ENCODE assay signal across 9 mouse cellular contexts in the genomic region with DNA sequence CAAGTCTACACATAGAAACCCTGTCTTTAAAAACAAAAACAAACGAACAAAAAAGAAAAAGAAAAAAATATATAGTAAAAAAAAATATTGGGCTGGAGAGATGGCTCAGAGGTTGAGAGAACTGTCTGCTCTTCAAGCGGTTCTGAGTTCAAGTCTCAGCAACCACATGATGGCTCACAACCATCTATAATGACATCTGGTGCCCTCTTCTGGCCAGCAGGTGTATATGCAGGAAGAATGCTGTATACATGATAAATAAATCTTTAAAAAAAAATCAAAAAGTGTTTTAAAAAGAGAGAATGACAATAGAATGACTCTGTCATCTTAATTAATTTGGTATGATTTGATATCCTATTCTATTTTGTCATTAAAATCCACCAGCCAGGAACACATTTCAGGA. TPM values are rescaled to one million over a fixed set of nuclear protein-coding genes. Genes with fewer than 3 reads are reported as not detected.
A peak's percentile ranks its signal among the peaks of the same experiment; 100 is the strongest.
DNase-seq lines count a peak whose midpoint lies in the region; ATAC-seq and TF ChIP-seq lines count a peak whose summit lies in the region.
"Had no signal": no experiment of that assay in that cellular context is flagged by ENCODE, and none has a peak within 500 bp of the region (broad histone marks: within the 10 kb centered on the region; RNA-seq: fewer than 3 reads in every experiment).

No protein-coding gene starts in this region.

- H3K4me1 ChIP-seq in kidney, postnatal 0 days (replicated peaks; ENCODE audit: insufficient read depth, low read length), result peaks cover 5% of the 10 kb centered on the region; the same call in 1 of the 2 replicates

- ATAC-seq in kidney, postnatal 0 days (replicated peaks; ENCODE audit: low FRiP score, low read depth), result no peak

- TF ChIP-seq POLR2A in brain, embryonic 14.5 days (IDR thresholded peaks at IDR 0.05; ENCODE audit: borderline replicate concordance, extremely low read depth, insufficient read depth, insufficient read length, poor library complexity, severe bottlenecking), result no peak

- 74% methylated on average over 2 of the region's 2 CpGs for WGBS in kidney, postnatal 0 days

- H3K4me2 ChIP-seq in kidney, postnatal 0 days (ENCODE audit: low read length), result no peak overlapping the region

- no peak overlapping the region for H3K27ac ChIP-seq in kidney, postnatal 0 days

- DNase-seq in adrenal gland, postnatal 14 days, result peak; percentile 42
- no peak for DNase-seq in adrenal gland, adult 2 months
- DNase-seq in kidney, postnatal 0 days (ENCODE audit: low spot score), result peak; percentile 24
- no peak for DNase-seq in kidney, adult 8-10 months
- peak; percentile 73 for DNase-seq in 3T3-L1 (ENCODE audit: low read depth, low spot score)
- DNase-seq in brain, embryonic 14.5 days (ENCODE audit: low read depth), result no peak
- DNase-seq in frontal cortex, postnatal 36 days (ENCODE audit: low spot score in 2 of 2), result no peak
- DNase-seq in ovary, postnatal 14 days (ENCODE audit: low spot score), result no peak
- DNase-seq: right cerebral cortex, postnatal 14 days had no signal

- H3K27me3 ChIP-seq in kidney, postnatal 0 days (ENCODE audit: insufficient read depth, low read length), result no peaks in the 10 kb centered on the region

- no peak overlapping the region for H3K9ac ChIP-seq in kidney, postnatal 0 days (ENCODE audit: low read depth, low read length)

- no peaks in the 10 kb centered on the region for H3K9me3 ChIP-seq in kidney, postnatal 0 days (replicated peaks; ENCODE audit: low read length)

- no peak overlapping the region for H3K4me3 ChIP-seq in kidney, postnatal 0 days (replicated peaks; ENCODE audit: low read depth, low read length)

- peak; percentile 67 for TF ChIP-seq CTCF in kidney, postnatal 0 days (IDR thresholded peaks at IDR 0.05; ENCODE audit: low read depth)
- peak; percentile 15; the same call in 1 of the 2 replicates for TF ChIP-seq CTCF in brain, embryonic 14.5 days (IDR thresholded peaks at IDR 0.05; ENCODE audit: borderline replicate concordance, extremely low read depth, insufficient read depth, insufficient read length)

- no peaks in the 10 kb centered on the region for H3K36me3 ChIP-seq in kidney, postnatal 0 days (ENCODE audit: insufficient read depth, low read length)

RNA-seq across cellular contexts. Expression of a gene that starts 1.2 kb away (rescaled TPM):
- total RNA-seq in adrenal gland, postnatal 14 days (2021), result 15.4 and 16.5 TPM in 2 replicates
- 10 to 100 TPM; 16.1 to 17.6 TPM for total RNA-seq in adrenal gland, adult 2 months (2021)
- 14.0 and 16.5 TPM in 2 replicates for polyA plus RNA-seq in adrenal gland, adult 2 months (2012; rRNA removed)
- polyA plus RNA-seq in kidney, postnatal 0 days (2015; fragmentation: Nextera tagmentation; extraction: Ambion mirVana), result 14.9 and 20.6 TPM in 2 replicates
- polyA plus RNA-seq in brain, embryonic 14.5 days (2012; rRNA removed), result 28.1 and 28.9 TPM in 2 replicates

RNA-seq across cellular contexts. Expression of a gene that starts 1.3 kb away (rescaled TPM):
- 4.1 and 4.6 TPM in 2 replicates for total RNA-seq in adrenal gland, postnatal 14 days (2021)
- total RNA-seq in adrenal gland, adult 2 months (2021), result 1 to 10 TPM; 1.9 to 2.7 TPM
- polyA plus RNA-seq in adrenal gland, adult 2 months (2012; rRNA removed), result 0.49 and 0.65 TPM in 2 replicates
- 10.9 TPM in 2 replicates for polyA plus RNA-seq in kidney, postnatal 0 days (2015; fragmentation: Nextera tagmentation; extraction: Ambion mirVana)
- 10.2 and 12.8 TPM in 2 replicates for polyA plus RNA-seq in brain, embryonic 14.5 days (2012; rRNA removed)

RNA-seq across cellular contexts. Expression of a gene that starts 16.2 kb away (rescaled TPM):
- 0.64 and 0.70 TPM in 2 replicates for total RNA-seq in adrenal gland, postnatal 14 days (2021)
- under 1 TPM; 0.66 to 0.75 TPM for total RNA-seq in adrenal gland, adult 2 months (2021)
- polyA plus RNA-seq in adrenal gland, adult 2 months (2012; rRNA removed), result 0.06 and 0.13 TPM in 2 replicates
- 2.5 and 3.0 TPM in 2 replicates for polyA plus RNA-seq in kidney, postnatal 0 days (2015; fragmentation: Nextera tagmentation; extraction: Ambion mirVana)
- polyA plus RNA-seq in brain, embryonic 14.5 days (2012; rRNA removed), result 4.0 and 4.8 TPM in 2 replicates

RNA-seq across cellular contexts. Expression of a gene that starts 45.9 kb away (rescaled TPM):
- total RNA-seq in adrenal gland, postnatal 14 days (2021), result 1,105 and 1,295 TPM in 2 replicates
- total RNA-seq in adrenal gland, adult 2 months (2021), result 1,000 to 10,000 TPM; 1,129 to 1,275 TPM
- polyA plus RNA-seq in adrenal gland, adult 2 months (2012; rRNA removed), result 61.9 and 71.3 TPM in 2 replicates
- polyA plus RNA-seq in kidney, postnatal 0 days (2015; fragmentation: Nextera tagmentation; extraction: Ambion mirVana), result 2,857 and 3,220 TPM in 2 replicates
- polyA plus RNA-seq in brain, embryonic 14.5 days (2012; rRNA removed), result 1,840 and 1,952 TPM in 2 replicates

Comparison
In these comparisons a context has a peak if more than half of its experiments do, and no peak if none do; other contexts are left out.
1. DNase-seq: peak in adrenal gland, postnatal 14 days (single experiment), kidney, postnatal 0 days (single experiment) and 3T3-L1 (single experiment); none in adrenal gland, adult 2 months (single experiment), kidney, adult 8-10 months (0 of 2), brain, embryonic 14.5 days (single experiment), frontal cortex, postnatal 36 days (0 of 2) and ovary, postnatal 14 days (single experiment).